Mouse (Mus musculus): Measurements from ENCODE around the gene Ywhag.

DNA sequence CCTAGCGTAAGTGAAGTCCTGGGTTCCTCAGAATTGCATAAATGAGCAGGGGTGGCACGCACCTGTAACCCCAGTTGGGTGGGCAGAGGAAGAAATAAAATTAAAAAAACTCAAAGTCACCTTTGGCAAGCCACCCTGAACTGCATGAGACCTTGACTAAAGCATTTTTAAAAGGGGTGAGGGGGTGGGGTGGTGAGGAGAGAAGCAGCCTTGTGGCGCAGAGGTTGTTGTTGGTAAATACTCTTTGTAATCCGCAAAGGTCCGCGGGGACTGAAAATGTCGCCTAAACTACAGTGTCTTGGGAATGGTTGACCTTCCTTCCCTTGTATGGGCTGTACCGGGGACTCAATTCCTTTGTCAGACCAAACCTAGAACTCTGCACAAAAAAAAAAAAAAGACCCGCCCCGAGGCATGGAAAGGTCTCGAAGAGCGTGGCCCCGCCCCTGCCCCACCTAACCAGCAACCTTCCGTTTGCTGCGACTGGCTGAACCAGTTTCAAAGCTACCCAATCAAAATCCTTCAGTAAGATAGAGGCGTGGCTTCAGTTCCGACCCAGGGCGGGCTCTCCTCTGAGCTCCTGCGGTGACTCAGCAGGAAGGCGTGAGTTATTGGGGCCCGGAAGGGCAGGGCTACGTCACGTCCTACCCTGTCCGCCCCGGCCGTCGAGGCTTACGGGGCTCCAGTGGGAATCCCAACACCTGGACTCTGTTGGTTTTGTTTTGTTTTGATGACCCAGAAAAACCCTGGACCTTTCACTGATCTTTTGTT lies 23.0 kb upstream of the Ywhag start:
- peak; percentile 92 for TF ChIP-seq POLR2A (IDR thresholded peaks at IDR 0.05; ENCODE audit: insufficient read depth, low read depth, low read length)
- TF ChIP-seq CTCF (IDR thresholded peaks at IDR 0.05): no peak

Data from heart, adult 2 months (tissue).